Mouse (Mus musculus) liver, embryonic 14.5 days (tissue): ENCODE measurements around the gene Ninl. TPM values are rescaled to one million over a fixed set of nuclear protein-coding genes. Genes with fewer than 3 reads are reported as not detected.
"Not testable (repeated sequence)": the region's sequence is repeated elsewhere in the genome, so short reads cannot be mapped to it uniquely, and the experiment has no call there.

Source experiments
- ATAC-seq: fragments of 200-750 bp; cut with Nextera tagmentation; 2 replicates; pipeline ENCODE4 v1.8.0; 2017; ENCODE audit warnings: moderate number of reproducible peaks, mild to moderate bottlenecking, moderate library complexity; ENCODE audit not compliant: insufficient read depth
- DNase-seq, 3 experiments: peaks; one replicate each; pipeline ENCODE4 v3.0.0-alpha.2; 2012 to 2013; ENCODE audit warnings: low read depth in 3 of 3, low spot score in 3 of 3
- H3K27ac ChIP-seq: fragments of 300-500 bp; sonication (generic); 2 replicates; pipeline ENCODE4 v1.5.1; 2014; ENCODE audit warnings: moderate library complexity, mild to moderate bottlenecking, control low read depth, inconsistent platforms
- H3K27me3 ChIP-seq: fragments of 300-500 bp; sonication (generic); 2 replicates; pipeline ENCODE4 v1.6.1; 2014; ENCODE audit warnings: mild to moderate bottlenecking, low read length, moderate library complexity; ENCODE audit not compliant: control insufficient read depth, insufficient read depth
- H3K36me3 ChIP-seq: fragments of 300-500 bp; sonication (generic); replicated peaks from 2 replicates; pipeline ENCODE4 v1.6.1; 2014; ENCODE audit warnings: low read depth; ENCODE audit not compliant: control insufficient read depth, insufficient read depth
- H3K4me1 ChIP-seq, 2 experiments: fragments of 200-500 bp in 1 of 2; fragments of 300-500 bp in 1 of 2; sonication (generic) in 1 of 2; replicated peaks; 2 replicates each; pipeline ENCODE4 v1.6.1; 2012 to 2014; ENCODE audit warnings: antibody characterized with exemption in 1 of 2, inconsistent platforms in 1 of 2, low read length in 1 of 2; ENCODE audit not compliant: control insufficient read depth in 2 of 2, insufficient read depth in 2 of 2
- H3K4me2 ChIP-seq: fragments of 300-500 bp; sonication (generic); 2 replicates; pipeline ENCODE4 v1.6.1; 2014; ENCODE audit warnings: low read depth, mild to moderate bottlenecking, control low read depth, moderate library complexity
- H3K4me3 ChIP-seq, 2 experiments: fragments of 200-500 bp in 1 of 2; fragments of 300-500 bp in 1 of 2; sonication (generic) in 1 of 2; 2 replicates each; pipeline ENCODE4 v1.5.1; 2012 to 2014; ENCODE audit warnings: low read depth in 2 of 2, low read length in 2 of 2, mild to moderate bottlenecking in 2 of 2, control low read depth in 1 of 2, inconsistent platforms in 1 of 2, moderate library complexity in 1 of 2; ENCODE audit not compliant: insufficient read depth in 1 of 2
- H3K9ac ChIP-seq: fragments of 300-500 bp; sonication (generic); replicated peaks from 2 replicates; pipeline ENCODE4 v1.6.1; 2014; ENCODE audit warnings: mild to moderate bottlenecking, control low read depth, moderate library complexity
- H3K9me3 ChIP-seq: fragments of 300-500 bp; sonication (generic); 2 replicates; pipeline ENCODE4 v1.6.1; 2016; ENCODE audit warnings: low read length, mixed read lengths; ENCODE audit not compliant: control insufficient read depth
- CTCF ChIP-seq: IDR thresholded peaks from 2 replicates; pipeline ENCODE4 v1.5.1; 2016; ENCODE audit warnings: antibody characterized with exemption, low read depth, control low read depth
- EP300 ChIP-seq: IDR thresholded peaks from 2 replicates; pipeline ENCODE4 v1.6.1; 2016; ENCODE audit warnings: antibody characterized with exemption, low read depth
- WGBS: fragments of 180-500 bp; shearing (Covaris S2); extraction: QIAGEN DNeasy Blood & Tissue Kit; methylation state at CpG from one replicate; pipeline ENCODE4 v1.1.7; 2014; ENCODE audit not compliant: insufficient replicate concordance; 5-methylcytosine and 5-hydroxymethylcytosine counted together
- polyA plus RNA-seq, 2 experiments: library from polyadenylated mRNA; depleted of rRNA in 1 of 2; stranded (reverse) in 1 of 2; unstranded in 1 of 2; fragments of >200 nt; fragmentation: Nextera tagmentation in 1 of 2; extraction: Ambion mirVana in 1 of 2; gene quantifications; 2 replicates each; pipeline versions ENCODE4 v1.2.1 to v1.2.3; 2012 to 2014

The Ninl gene
- polyA plus RNA-seq, 2 experiments = 7.0 to 17.3 TPM

- Histone ChIP-seq H3K4me1 (peaks cover 0 to 5% of the 10 kb centered on the region in 2 experiments; a peak in 2 of 4 replicates), H3K4me2 (no peak overlapping the region), H3K4me3 (no peak overlapping the region), H3K27me3 (no peaks in the 10 kb centered on the region), H3K9ac (no peak overlapping the region), H3K27ac (no peak overlapping the region), H3K9me3 (no peaks in the 10 kb centered on the region), H3K36me3 (peaks cover 22% of the 10 kb centered on the region)
- 71% methylated on average over 3 of the region's 3 CpGs for WGBS
- no peak for TF ChIP-seq EP300
- TF ChIP-seq CTCF = no peak
- no peak for DNase-seq
- ATAC-seq = peak; percentile 26
Observed at GRCm38 (mm10) chr2:150918720-150919119, 120.5 kb downstream of the Ninl start.

- peaks cover 0 to 9% of the 10 kb centered on the region in 2 experiments; a peak in 2 of 4 replicates for H3K4me1 ChIP-seq
- H3K4me3 ChIP-seq = no peak overlapping the region
- no peak overlapping the region for H3K9ac ChIP-seq
- H3K9me3 ChIP-seq = no peaks in the 10 kb centered on the region
- DNase-seq (no peak), ATAC-seq (no peak)
- no peak overlapping the region for H3K4me2 ChIP-seq
- peaks cover 15% of the 10 kb centered on the region for H3K36me3 ChIP-seq
- 57% methylated on average over 5 of the region's 5 CpGs for WGBS
- no peak for TF ChIP-seq CTCF
- no peak for TF ChIP-seq EP300
- H3K27ac ChIP-seq = no peak overlapping the region
- no peaks in the 10 kb centered on the region for H3K27me3 ChIP-seq
Observed at GRCm38 (mm10) chr2:150915786-150916185, 123.4 kb downstream of the Ninl start.

GRCm38 (mm10) chr2:150914781-150915515, 124.2 kb downstream of the Ninl start:
- H3K4me3 ChIP-seq = no peak overlapping the region
- no peak overlapping the region for H3K9ac ChIP-seq
- H3K36me3 ChIP-seq = peaks cover 15% of the 10 kb centered on the region
- ATAC-seq = no peak
- no peaks in the 10 kb centered on the region for H3K27me3 ChIP-seq
- no peak overlapping the region for H3K4me2 ChIP-seq
- WGBS = 65% methylated on average over 4 of the region's 4 CpGs
- H3K27ac ChIP-seq = no peak overlapping the region
- H3K9me3 ChIP-seq = no peaks in the 10 kb centered on the region
- DNase-seq = no peak
- H3K4me1 ChIP-seq = peaks cover 0 to 13% of the 10 kb centered on the region in 2 experiments; a peak in 2 of 4 replicates
- TF ChIP-seq EP300 (no peak), CTCF (no peak)

- ATAC-seq (no peak), DNase-seq (no peak)
- Histone ChIP-seq H3K9ac (peak overlapping the region; percentile 81), H3K4me3 (peak overlapping the region; percentile 84 to 96), H3K9me3 (no peaks in the 10 kb centered on the region), H3K4me1 (peaks cover 4 to 14% of the 10 kb centered on the region in 2 experiments), H3K27ac (peak overlapping the region; percentile 74), H3K4me2 (peak overlapping the region; percentile 89), H3K36me3 (peaks cover 3% of the 10 kb centered on the region; the same call in 1 of the 2 replicates), H3K27me3 (no peaks in the 10 kb centered on the region)
- TF ChIP-seq EP300 = no peak
- no peak for TF ChIP-seq CTCF
- WGBS = 28% methylated on average over 10 of the region's 10 CpGs
Observed at GRCm38 (mm10) chr2:150910295-150910881, 128.8 kb downstream of the Ninl start.

- H3K4me3 ChIP-seq = peak overlapping the region; percentile 84 to 96
- no peaks in the 10 kb centered on the region for H3K9me3 ChIP-seq
- peaks cover 3% of the 10 kb centered on the region; the same call in 1 of the 2 replicates for H3K36me3 ChIP-seq
- WGBS = under 1% methylated on average over 35 of the region's 35 CpGs
- peak overlapping the region; percentile 81 for H3K9ac ChIP-seq
- no peaks in the 10 kb centered on the region for H3K27me3 ChIP-seq
- ATAC-seq (peak; percentile 91), DNase-seq (peak; percentile 91 to 93 (median 93))
- peak overlapping the region; percentile 74 for H3K27ac ChIP-seq
- H3K4me1 ChIP-seq = peaks cover 4 to 16% of the 10 kb centered on the region in 2 experiments
- TF ChIP-seq EP300 (peak; percentile 46), CTCF (no peak)
- peak overlapping the region; percentile 89 for H3K4me2 ChIP-seq
Observed at GRCm38 (mm10) chr2:150909429-150910039, 129.6 kb downstream of the Ninl start.

GRCm38 (mm10) chr2:150908881-150909280, 130.3 kb downstream of the Ninl start:
- H3K9me3 ChIP-seq, DNase-seq, H3K36me3 ChIP-seq, H3K27me3 ChIP-seq, ATAC-seq: not testable (repeated sequence)
- Histone ChIP-seq H3K4me2 (peak overlapping the region; percentile 89), H3K4me3 (peak overlapping the region in 1 of 2 experiments; percentile 84; a peak in 2 of 4 replicates), H3K27ac (peak overlapping the region; percentile 74), H3K4me1 (peaks cover 4 to 13% of the 10 kb centered on the region in 2 experiments), H3K9ac (peak overlapping the region; percentile 81)
- 33% methylated on average over 6 of the region's 6 CpGs for WGBS
